Mouse (Mus musculus): ENCODE measurements around the gene Kdm2a.

- TF ChIP-seq CTCF (IDR thresholded peaks at IDR 0.05; ENCODE audit: extremely low read depth, insufficient read depth, insufficient read length, insufficient replicate concordance): no peak
- no peak for TF ChIP-seq POLR2A (IDR thresholded peaks at IDR 0.05; ENCODE audit: low read depth, low read length)
These were observed 99.6 kb downstream of the Kdm2a start for GRCm38 (mm10) chr19:4298322-4299121.

Data from spleen, adult 2 months (tissue).